Mouse (Mus musculus): ENCODE results near the gene Fam102b.

DNA sequence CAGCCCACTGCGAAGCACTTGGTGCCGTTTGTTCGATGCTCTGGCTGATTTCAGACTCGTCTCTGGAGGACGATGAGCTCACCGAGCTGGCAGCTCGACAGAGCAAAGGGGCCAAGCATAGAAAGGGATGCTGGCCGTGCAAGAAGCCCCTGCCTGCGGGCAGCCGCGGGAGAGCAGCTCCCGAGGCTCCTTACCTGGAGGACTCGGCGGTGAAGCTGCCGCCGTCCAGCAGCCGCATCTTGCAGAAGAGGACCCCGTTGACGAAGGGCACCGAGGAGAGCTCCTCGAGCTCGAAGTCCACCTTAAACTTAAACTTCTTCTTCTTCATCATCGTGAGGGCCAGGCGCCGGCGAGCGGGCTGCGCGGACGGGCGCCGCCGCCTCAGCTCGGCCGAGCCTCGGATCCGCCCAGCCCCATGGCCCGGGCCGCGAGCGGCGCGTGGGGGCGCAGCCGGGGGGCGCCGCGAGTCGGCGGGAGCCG lies 376 bp downstream of the Fam102b start:
- no peak for TF ChIP-seq POLR2A (IDR thresholded peaks at IDR 0.05; ENCODE audit: low read depth, low read length)
- no peak for TF ChIP-seq CTCF (IDR thresholded peaks at IDR 0.05; ENCODE audit: extremely low read depth, insufficient read length, insufficient replicate concordance, low read depth, low read length)

Data from small intestine, adult 2 months (tissue).